Mouse (Mus musculus) bone marrow macrophage, adult 2 months (primary cell): Measurements from ENCODE around the gene Cyp46a1. TPM values are rescaled to one million over a fixed set of nuclear protein-coding genes. Genes with fewer than 3 reads are reported as not detected.
A peak's percentile ranks its signal among the peaks of the same experiment; 100 is the strongest.

Source experiments
- H3K27ac ChIP-seq: 2 replicates; pipeline ENCODE4 v1.5.1; 2012; ENCODE audit warnings: low read depth, low read length; ENCODE audit not compliant: insufficient read depth
- H3K4me1 ChIP-seq: 2 replicates; pipeline ENCODE4 v1.6.1; 2012; ENCODE audit warnings: low read length; ENCODE audit not compliant: control insufficient read depth, insufficient read depth
- H3K4me3 ChIP-seq: 2 replicates; pipeline ENCODE4 v1.5.1; 2012; ENCODE audit warnings: mild to moderate bottlenecking, low read length, moderate library complexity; ENCODE audit not compliant: insufficient read depth
- CTCF ChIP-seq: IDR thresholded peaks from 2 replicates; pipeline ENCODE4 v1.5.1; 2012; ENCODE audit warnings: low read depth, mild to moderate bottlenecking, low read length, moderate library complexity
- POLR2A ChIP-seq: IDR thresholded peaks from 2 replicates; pipeline ENCODE4 v1.6.1; 2012; ENCODE audit warnings: mild to moderate bottlenecking, low read depth, low read length, borderline replicate concordance
- polyA plus RNA-seq: library from polyadenylated mRNA; stranded (reverse); fragments of >200 nt; gene quantifications from 2 replicates; pipeline ENCODE4 v1.2.4, GENCODE M21; 2012; ENCODE audit not compliant: missing spikeins, insufficient read depth, insufficient read length

The Cyp46a1 gene
- polyA plus RNA-seq, 1 experiment, result 0.36 TPM

DNA sequence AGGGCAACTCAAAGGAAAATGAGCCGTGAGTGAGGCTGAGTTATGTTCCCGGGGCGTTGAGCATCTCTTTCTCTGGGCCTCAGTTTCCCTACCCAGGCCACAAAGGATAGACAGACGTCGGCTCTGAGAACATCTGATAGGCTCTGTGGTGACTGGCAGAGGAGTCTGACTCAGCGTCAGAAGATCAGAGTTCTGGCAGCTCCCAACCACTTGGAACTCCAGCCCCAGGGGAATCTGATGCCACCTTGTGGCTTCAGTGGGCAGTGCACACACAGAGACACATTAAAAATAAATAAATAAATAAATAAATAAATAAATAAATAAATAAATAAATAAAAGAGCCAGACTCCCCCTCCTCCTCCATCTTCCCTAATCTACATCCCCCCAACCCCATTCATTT, 37.1 kb upstream of the Cyp46a1 start:
- TF ChIP-seq POLR2A, result no peak
- TF ChIP-seq CTCF, result no peak; the same call in 1 of the 2 replicates
- no peak overlapping the region for H3K4me3 ChIP-seq
- no peaks in the 10 kb centered on the region for H3K4me1 ChIP-seq
- no peak overlapping the region for H3K27ac ChIP-seq

DNA sequence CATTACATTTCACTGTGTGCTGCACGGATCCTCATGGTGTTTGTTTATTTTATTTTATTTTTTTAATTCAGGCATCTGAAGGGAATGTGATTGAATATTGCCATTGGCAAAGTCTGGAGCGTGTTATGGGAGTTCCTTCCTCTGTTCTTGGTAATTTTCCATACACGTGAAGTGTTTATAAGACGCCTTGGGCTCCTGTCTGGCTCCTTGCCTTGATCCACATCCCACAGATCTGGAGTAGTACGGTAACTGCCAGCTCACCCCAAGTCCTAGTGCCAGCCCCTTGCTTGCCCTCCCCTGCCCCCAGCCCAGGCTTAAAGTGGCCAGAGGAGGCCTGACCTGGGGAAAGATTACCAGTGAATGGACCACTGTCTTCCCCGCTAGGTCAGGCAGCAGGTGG, 33.2 kb upstream of the Cyp46a1 start:
- H3K4me1 ChIP-seq, result no peaks in the 10 kb centered on the region
- no peak for TF ChIP-seq CTCF
- TF ChIP-seq POLR2A, result no peak
- no peak overlapping the region for H3K4me3 ChIP-seq
- H3K27ac ChIP-seq, result no peak overlapping the region

DNA sequence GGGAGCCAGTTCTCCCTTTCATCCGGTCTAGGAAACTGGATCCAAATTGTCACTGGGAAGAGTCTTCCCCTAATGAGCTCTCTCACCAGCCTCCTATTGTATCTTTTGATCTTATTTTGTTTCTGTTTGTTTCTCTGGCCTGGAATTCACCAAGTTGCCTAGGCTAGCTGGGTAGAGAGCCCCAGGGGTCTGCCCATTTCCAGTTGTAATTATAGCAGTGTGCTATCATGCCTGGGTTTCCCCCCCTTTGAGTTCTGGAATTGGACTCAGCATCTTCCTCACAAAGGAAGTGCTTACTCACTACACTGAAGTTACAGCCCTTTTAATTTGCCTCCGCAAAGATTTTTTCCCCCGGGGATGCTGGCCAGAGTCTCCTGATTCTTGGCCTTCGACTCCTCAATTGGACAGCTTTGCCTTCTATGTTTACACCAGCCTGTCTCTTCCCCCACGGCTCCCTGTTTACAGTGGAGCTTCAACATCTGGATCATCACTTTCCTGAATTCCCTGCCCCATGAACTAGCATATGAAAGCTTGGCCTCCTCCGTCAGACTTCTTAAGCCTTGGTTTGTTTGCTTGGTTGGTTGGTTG, 30.3 kb upstream of the Cyp46a1 start:
- Histone ChIP-seq H3K27ac (no peak overlapping the region), H3K4me1 (peaks cover 4% of the 10 kb centered on the region), H3K4me3 (no peak overlapping the region)
- TF ChIP-seq POLR2A (no peak), CTCF (no peak)

DNA sequence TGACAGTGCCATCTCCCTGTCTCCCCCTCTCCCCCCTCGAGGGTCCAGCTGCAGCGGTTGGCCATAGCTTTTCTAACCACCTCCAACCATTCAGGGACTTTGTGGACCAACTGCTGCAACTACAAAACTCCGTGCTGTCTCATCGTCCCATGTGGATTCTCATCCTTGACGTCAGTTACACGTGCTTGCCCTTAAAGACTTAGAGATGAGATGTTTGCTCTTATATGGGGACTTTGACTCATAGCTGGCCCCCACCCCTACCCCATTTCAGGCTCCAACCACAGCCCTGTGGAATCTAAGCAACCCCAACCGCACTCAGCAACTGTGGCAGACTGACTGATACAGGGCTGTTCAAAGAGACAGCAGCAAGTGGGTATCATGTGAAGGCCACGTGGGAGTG, 29.0 kb upstream of the Cyp46a1 start:
- peaks cover 14% of the 10 kb centered on the region for H3K4me1 ChIP-seq
- H3K27ac ChIP-seq, result no peak overlapping the region
- TF ChIP-seq POLR2A (no peak), CTCF (no peak)
- H3K4me3 ChIP-seq, result no peak overlapping the region

DNA sequence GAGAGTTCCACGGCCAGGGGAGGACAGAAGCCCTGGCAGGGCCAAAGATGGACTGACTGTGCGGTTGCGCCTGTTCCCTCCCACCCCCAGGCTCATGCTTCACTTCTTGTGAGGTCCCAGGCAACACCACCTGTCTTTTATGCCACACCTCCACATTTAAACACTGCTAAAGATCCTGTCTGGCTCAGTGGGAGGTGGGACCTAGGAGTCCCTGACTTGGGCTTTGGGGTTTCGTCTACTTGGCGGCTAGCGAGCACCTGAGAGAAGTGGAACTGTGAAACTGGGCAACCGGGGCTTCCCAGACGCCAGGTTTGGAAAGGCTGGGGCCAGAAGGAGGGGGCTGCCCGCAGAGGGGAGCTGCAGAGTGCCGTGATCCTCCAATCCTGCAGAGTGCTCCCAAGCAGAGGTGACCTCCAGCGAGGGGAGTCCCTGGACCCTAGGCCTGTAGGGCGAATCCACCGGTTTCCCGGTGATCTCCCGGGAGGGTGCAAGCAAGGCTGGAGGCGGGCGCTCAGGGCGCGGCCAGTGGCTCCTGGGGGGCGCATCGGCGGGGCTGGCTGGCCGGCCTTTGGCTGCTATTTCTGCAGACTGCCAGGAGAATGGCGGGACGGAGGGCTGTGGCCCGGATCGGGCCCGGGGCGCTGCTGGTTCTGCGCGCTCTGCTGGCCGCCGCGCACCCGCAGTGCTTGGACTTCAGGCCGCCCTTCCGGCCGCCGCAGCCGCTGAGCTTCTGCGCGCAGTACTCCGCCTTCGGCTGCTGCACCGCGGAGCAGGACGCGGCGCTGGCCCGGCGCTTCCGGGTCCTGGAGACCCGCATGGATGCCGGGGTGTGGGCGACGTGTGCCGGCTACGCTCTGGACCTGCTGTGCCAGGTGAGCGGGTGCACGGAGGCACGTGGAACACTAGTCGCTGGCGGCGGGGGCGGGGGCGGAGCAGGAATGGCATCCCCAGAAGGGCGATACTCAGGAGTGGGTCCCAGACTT, 28.1 kb upstream of the Cyp46a1 start, which contains the start of gene Hhipl1:
Hhipl1 (plus strand) TSS at position 459 of the 983 bp plus-strand sequence.
- TF ChIP-seq POLR2A (no peak), CTCF (no peak)

DNA sequence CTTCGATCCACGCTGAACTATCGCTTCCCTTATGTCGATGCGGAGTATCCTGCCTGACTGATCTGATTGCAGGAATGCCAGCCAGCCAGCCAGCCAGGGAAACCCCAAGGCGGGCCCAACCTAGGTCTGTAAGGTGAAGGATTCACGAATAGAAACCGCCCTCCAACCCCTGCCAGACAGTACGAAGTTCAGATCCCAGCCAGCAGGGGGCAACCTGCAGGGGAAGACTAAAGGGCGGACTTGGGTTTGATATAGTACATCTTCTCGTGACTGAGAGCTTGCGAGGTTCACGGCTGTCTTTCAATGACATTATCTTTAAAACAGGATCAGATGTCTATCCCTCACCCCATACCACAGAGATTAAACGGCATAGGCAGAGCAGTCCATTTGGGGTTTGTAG, 26.6 kb upstream of the Cyp46a1 start:
- peaks cover 14% of the 10 kb centered on the region for H3K4me1 ChIP-seq
- TF ChIP-seq POLR2A (no peak), CTCF (peak; percentile 68)
- no peak overlapping the region for H3K4me3 ChIP-seq
- no peak overlapping the region for H3K27ac ChIP-seq

More for the DNA sequence above, 28.1 kb upstream of the Cyp46a1 start, which contains the start of gene Hhipl1:
- peak within 1 kb of the TSS; percentile 13; the same call in 1 of the 2 replicates for H3K4me3 ChIP-seq
- H3K27ac ChIP-seq, result no peak within 1 kb of the TSS
- peaks cover 14% of the 10 kb centered on the region for H3K4me1 ChIP-seq

DNA sequence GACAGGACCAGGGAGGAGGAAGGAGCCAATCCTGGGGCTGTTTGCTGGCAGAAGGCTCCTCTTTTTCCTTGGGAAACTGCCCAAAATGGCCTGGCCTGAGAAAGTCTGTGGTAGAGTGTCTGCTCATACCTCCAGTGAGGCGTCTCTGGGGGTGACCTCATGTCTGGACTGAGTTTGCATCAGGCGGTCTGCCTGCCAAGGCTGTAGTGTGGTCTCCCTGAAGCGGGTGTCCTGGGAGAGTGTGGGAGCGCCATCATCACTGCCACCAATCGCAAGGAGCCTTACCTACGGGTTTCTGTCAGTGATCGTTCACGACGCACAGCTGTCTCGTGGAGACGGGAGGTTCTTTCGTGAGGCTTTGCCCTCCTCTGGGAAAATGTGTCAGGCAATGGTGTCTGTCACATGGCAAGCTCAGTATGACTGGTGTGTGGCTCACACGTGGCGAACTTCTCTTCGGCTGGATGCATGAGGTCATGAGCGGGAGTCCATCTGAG, 25.8 kb upstream of the Cyp46a1 start:
- no peak for TF ChIP-seq CTCF
- TF ChIP-seq POLR2A, result no peak
- no peak overlapping the region for H3K27ac ChIP-seq

DNA sequence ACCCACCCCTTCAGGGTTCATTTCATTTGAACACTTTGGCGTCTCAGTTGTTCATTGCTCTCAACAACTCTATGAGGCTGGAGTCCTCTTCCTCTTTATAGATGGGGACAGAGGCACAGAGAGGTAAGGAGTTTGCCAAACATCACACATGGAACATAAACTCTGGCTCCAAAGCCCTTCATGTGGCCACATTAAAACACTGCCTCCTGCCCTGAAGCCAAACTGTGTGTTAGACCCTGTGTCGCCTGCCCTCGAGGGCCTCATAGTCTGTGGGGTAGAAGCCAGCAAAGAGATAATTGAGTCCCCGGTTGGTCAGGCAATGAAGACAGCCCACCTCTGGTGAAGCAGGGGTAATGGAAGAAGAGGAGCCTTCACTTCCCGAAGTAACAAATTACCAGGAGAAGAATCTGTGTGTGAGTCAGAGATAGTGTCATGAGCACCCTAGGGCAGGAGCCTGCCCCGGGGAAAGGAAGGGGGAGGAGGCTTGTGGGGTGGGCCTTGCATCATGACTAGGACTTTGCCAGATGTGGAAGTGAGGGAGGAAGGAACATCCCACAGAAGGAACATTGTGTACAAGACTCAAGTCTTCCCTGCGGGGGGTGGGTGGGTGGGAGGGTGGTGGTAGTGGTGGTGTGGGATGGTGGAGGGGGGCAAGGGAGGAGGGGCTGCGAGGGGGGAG, 24.9 kb upstream of the Cyp46a1 start:
- Histone ChIP-seq H3K4me1 (peaks cover 14% of the 10 kb centered on the region), H3K27ac (no peak overlapping the region), H3K4me3 (no peak overlapping the region)
- TF ChIP-seq CTCF, result no peak
- no peak for TF ChIP-seq POLR2A

More for the DNA sequence above, 25.8 kb upstream of the Cyp46a1 start:
- no peak overlapping the region for H3K4me3 ChIP-seq
- H3K4me1 ChIP-seq, result peaks cover 14% of the 10 kb centered on the region

DNA sequence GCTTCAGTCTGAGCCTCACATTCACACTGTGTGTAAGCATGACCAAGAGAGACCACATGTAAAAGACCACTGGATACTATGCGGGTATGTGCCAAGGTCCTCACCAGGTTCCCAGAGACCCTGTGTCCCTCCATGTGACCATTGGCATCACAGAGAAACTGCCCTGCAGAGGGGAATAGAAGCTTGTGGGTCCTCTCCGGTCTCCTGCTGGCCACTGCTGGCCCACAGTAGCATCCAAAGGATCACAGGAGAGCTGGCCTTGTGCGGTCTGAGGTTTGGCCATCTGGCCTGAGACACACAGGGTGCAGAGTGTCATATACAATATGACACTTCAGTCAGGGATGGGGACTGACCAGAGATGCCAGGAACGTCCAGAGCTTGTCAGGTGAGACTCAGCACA, 24.1 kb upstream of the Cyp46a1 start:
- Histone ChIP-seq H3K27ac (no peak overlapping the region), H3K4me3 (no peak overlapping the region)
- no peak for TF ChIP-seq CTCF
- TF ChIP-seq POLR2A, result no peak

DNA sequence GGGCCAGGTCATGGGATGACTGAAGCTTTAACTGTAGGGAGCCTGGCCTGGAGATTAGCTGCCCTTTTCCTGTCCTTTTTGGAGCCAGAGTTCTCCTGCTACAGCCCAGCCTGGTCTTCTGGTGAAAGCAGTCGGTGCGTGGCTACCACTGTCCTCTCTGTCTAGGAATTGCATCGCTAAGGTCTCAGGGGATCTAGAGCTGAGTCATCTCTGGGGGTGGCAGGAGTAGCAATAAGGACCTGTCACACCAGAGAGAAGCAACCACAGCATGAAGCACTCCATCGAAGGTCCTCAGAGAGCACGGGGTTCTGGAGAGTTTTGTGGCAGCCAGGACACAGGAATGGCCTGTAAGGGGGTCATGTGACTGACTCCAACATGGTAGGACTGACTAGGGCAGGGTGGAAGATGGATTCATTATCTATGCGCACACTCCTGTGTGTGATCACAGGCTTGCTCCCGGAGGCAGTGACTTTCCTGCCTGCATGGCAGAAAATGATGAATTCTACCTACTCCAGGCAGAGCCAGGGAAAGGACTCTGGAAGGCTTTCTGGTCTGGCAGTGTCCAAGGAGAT, 23.6 kb upstream of the Cyp46a1 start:
- TF ChIP-seq POLR2A, result no peak
- TF ChIP-seq CTCF, result no peak
- H3K27ac ChIP-seq, result no peak overlapping the region

More for the DNA sequence above, 24.1 kb upstream of the Cyp46a1 start:
- peaks cover 14% of the 10 kb centered on the region for H3K4me1 ChIP-seq

More for the DNA sequence above, 23.6 kb upstream of the Cyp46a1 start:
- H3K4me3 ChIP-seq, result no peak overlapping the region
- peaks cover 14% of the 10 kb centered on the region for H3K4me1 ChIP-seq
